Mouse (Mus musculus): ENCODE results near the gene Epdr1. TPM values are rescaled to one million over a fixed set of nuclear protein-coding genes. Genes with fewer than 3 reads are reported as not detected.

Gene Epdr1
- polyA plus RNA-seq, 1 experiment: 5.0 TPM

GRCm38 (mm10) chr13:19640203-19640851, 20.6 kb upstream of the Epdr1 start:
- Histone ChIP-seq H3K36me3 (ENCODE audit: control insufficient read depth, insufficient read depth, low read length) (no peaks in the 10 kb centered on the region), H3K27ac (ENCODE audit: control insufficient read depth, insufficient read depth, low read length) (no peak overlapping the region), H3K4me3 (ENCODE audit: control insufficient read depth, insufficient read depth, low read length) (no peak overlapping the region), H3K4me1 (replicated peaks; ENCODE audit: control insufficient read depth, insufficient read depth, low read length) (no peaks in the 10 kb centered on the region), H3K27me3 (ENCODE audit: control insufficient read depth, insufficient read depth, low read length) (no peaks in the 10 kb centered on the region)
- 77% methylated on average over 2 of the region's 2 CpGs for WGBS
- DNase-seq: no peak
- TF ChIP-seq POLR2A (IDR thresholded peaks at IDR 0.05; ENCODE audit: control insufficient read depth, extremely low read depth, insufficient read depth, low read length, poor library complexity) (no peak), CTCF (IDR thresholded peaks at IDR 0.05; ENCODE audit: borderline replicate concordance, control insufficient read depth, extremely low read depth, insufficient read depth, low read length, poor library complexity) (no peak)

DNA sequence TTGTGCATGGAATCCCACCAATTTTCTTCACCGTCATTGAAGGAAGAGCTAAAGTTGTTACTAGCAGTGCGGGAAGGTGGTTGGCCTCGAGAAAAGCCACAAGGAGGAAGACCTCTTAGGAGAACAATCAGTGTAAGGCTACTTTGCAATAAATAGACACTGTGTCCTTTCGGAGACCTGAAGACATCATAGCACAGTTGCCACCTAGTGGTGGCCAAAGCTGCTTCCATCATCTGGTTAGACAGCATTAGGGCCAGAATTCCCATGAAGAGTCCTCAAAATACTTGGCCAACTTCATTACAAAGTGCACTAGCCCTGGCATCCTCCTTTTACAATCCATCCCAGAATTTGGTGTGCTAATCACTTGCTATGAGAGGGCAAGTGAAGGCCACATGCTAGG, 16.4 kb upstream of the Epdr1 start:
- DNase-seq: no peak
- no peak overlapping the region for H3K27ac ChIP-seq (ENCODE audit: control insufficient read depth, insufficient read depth, low read length)
- H3K4me1 ChIP-seq (replicated peaks; ENCODE audit: control insufficient read depth, insufficient read depth, low read length): no peaks in the 10 kb centered on the region
- no peak for TF ChIP-seq CTCF (IDR thresholded peaks at IDR 0.05; ENCODE audit: borderline replicate concordance, control insufficient read depth, extremely low read depth, insufficient read depth, low read length, poor library complexity)
- TF ChIP-seq POLR2A (IDR thresholded peaks at IDR 0.05; ENCODE audit: control insufficient read depth, extremely low read depth, insufficient read depth, low read length, poor library complexity): no peak
- H3K27me3 ChIP-seq (ENCODE audit: control insufficient read depth, insufficient read depth, low read length): no peaks in the 10 kb centered on the region
- 48% methylated on average over 4 of the region's 4 CpGs for WGBS
- H3K4me3 ChIP-seq (ENCODE audit: control insufficient read depth, insufficient read depth, low read length): no peak overlapping the region
- no peaks in the 10 kb centered on the region for H3K36me3 ChIP-seq (ENCODE audit: control insufficient read depth, insufficient read depth, low read length)

- H3K4me1 ChIP-seq (replicated peaks; ENCODE audit: control insufficient read depth, insufficient read depth, low read length): no peaks in the 10 kb centered on the region
- no peak for TF ChIP-seq POLR2A (IDR thresholded peaks at IDR 0.05; ENCODE audit: control insufficient read depth, extremely low read depth, insufficient read depth, low read length, poor library complexity)
- TF ChIP-seq CTCF (IDR thresholded peaks at IDR 0.05; ENCODE audit: borderline replicate concordance, control insufficient read depth, extremely low read depth, insufficient read depth, low read length, poor library complexity): no peak
- no peaks in the 10 kb centered on the region for H3K36me3 ChIP-seq (ENCODE audit: control insufficient read depth, insufficient read depth, low read length)
- H3K4me3 ChIP-seq (ENCODE audit: control insufficient read depth, insufficient read depth, low read length): no peak overlapping the region
- DNase-seq: no peak
- no peak overlapping the region for H3K27ac ChIP-seq (ENCODE audit: control insufficient read depth, insufficient read depth, low read length)
- WGBS: 96% methylated on average over 5 of the region's 5 CpGs
- H3K27me3 ChIP-seq (ENCODE audit: control insufficient read depth, insufficient read depth, low read length): no peaks in the 10 kb centered on the region
Measured at GRCm38 (mm10) chr13:19630768-19631709, 11.3 kb upstream of the Epdr1 start.

- TF ChIP-seq POLR2A (IDR thresholded peaks at IDR 0.05; ENCODE audit: control insufficient read depth, extremely low read depth, insufficient read depth, low read length, poor library complexity): no peak
- H3K27me3 ChIP-seq (ENCODE audit: control insufficient read depth, insufficient read depth, low read length): no peaks in the 10 kb centered on the region
- H3K36me3 ChIP-seq (ENCODE audit: control insufficient read depth, insufficient read depth, low read length): no peaks in the 10 kb centered on the region
- no peak overlapping the region for H3K4me3 ChIP-seq (ENCODE audit: control insufficient read depth, insufficient read depth, low read length)
- 86% methylated on average over 1 of the region's 1 CpGs for WGBS
- no peak for DNase-seq
- H3K4me1 ChIP-seq (replicated peaks; ENCODE audit: control insufficient read depth, insufficient read depth, low read length): no peaks in the 10 kb centered on the region
- H3K27ac ChIP-seq (ENCODE audit: control insufficient read depth, insufficient read depth, low read length): no peak overlapping the region
Measured at GRCm38 (mm10) chr13:19626473-19626872, 6.7 kb upstream of the Epdr1 start.

DNA sequence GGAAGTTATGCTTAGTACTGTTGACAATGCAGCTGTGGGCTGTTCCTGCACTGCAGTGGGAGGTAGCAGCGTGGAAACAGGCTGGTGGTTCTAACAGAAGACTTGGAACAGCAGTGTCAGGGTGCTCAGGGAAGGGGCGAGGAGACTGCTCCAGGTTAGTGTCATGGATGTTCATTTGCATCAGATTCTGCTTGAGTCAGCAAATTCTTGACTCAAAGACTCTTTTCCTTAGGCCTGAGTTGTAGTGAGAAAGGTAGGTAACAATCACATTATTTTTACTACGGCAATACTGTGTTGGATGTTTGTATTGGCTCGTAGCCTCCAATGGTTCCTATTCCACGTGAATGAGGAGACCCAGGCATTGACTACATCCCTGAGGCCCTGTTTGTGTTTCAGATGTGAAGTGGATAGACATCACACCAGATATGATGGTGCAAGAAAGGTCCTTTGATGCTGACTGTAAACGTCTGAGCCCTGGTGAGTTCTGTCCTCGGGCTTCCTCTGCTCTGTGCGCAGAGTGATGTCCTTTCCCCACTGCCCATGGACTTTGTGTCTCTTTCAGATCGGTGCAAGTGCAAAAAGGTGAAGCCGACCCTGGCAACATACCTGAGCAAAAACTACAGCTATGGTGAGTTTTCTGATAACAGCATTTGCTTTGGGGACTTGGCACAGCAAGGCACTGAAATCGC, 5.0 kb upstream of the Epdr1 start:
- Histone ChIP-seq H3K36me3 (ENCODE audit: control insufficient read depth, insufficient read depth, low read length) (no peaks in the 10 kb centered on the region), H3K4me3 (ENCODE audit: control insufficient read depth, insufficient read depth, low read length) (no peak overlapping the region), H3K4me1 (replicated peaks; ENCODE audit: control insufficient read depth, insufficient read depth, low read length) (no peaks in the 10 kb centered on the region), H3K27me3 (ENCODE audit: control insufficient read depth, insufficient read depth, low read length) (no peaks in the 10 kb centered on the region; the same call in 1 of the 2 replicates), H3K27ac (ENCODE audit: control insufficient read depth, insufficient read depth, low read length) (no peak overlapping the region)
- DNase-seq: no peak
- WGBS: 89% methylated on average over 11 of the region's 11 CpGs
- TF ChIP-seq POLR2A (IDR thresholded peaks at IDR 0.05; ENCODE audit: control insufficient read depth, extremely low read depth, insufficient read depth, low read length, poor library complexity): no peak
- no peak for TF ChIP-seq CTCF (IDR thresholded peaks at IDR 0.05; ENCODE audit: borderline replicate concordance, control insufficient read depth, extremely low read depth, insufficient read depth, low read length, poor library complexity)

DNA sequence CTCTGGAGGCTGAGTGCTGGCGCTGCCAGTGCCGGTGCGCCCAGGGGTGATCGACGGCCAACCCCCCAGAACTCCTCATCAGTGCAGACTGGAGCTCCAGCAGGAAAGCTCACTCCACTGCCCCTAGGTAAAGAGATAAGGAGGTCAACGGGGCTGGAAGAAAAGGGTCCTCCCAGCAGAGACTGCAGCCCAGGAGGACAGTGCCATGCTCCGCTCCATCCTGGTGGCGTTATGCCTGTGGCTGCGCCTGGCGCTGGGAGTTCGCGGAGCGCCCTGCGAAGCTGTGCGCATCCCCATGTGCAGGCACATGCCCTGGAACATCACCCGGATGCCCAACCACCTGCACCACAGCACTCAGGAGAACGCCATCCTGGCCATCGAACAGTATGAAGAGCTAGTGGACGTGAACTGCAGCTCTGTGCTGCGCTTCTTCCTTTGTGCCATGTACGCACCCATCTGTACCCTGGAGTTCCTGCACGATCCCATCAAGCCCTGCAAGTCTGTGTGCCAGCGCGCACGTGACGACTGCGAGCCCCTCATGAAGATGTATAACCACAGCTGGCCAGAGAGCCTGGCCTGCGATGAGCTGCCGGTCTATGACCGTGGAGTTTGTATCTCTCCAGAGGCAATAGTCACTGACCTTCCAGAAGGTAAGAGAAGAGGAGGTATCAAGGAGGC, 3.6 kb upstream of the Epdr1 start:
- H3K4me1 ChIP-seq (replicated peaks; ENCODE audit: control insufficient read depth, insufficient read depth, low read length): no peaks in the 10 kb centered on the region; the same call in 1 of the 2 replicates
- WGBS: 42% methylated on average over 30 of the region's 30 CpGs
- H3K27ac ChIP-seq (ENCODE audit: control insufficient read depth, insufficient read depth, low read length): no peak overlapping the region
- no peak overlapping the region for H3K4me3 ChIP-seq (ENCODE audit: control insufficient read depth, insufficient read depth, low read length)
- H3K36me3 ChIP-seq (ENCODE audit: control insufficient read depth, insufficient read depth, low read length): no peaks in the 10 kb centered on the region
- no peak for TF ChIP-seq CTCF (IDR thresholded peaks at IDR 0.05; ENCODE audit: borderline replicate concordance, control insufficient read depth, extremely low read depth, insufficient read depth, low read length, poor library complexity)
- TF ChIP-seq POLR2A (IDR thresholded peaks at IDR 0.05; ENCODE audit: control insufficient read depth, extremely low read depth, insufficient read depth, low read length, poor library complexity): no peak
- DNase-seq: no peak
- H3K27me3 ChIP-seq (ENCODE audit: control insufficient read depth, insufficient read depth, low read length): no peaks in the 10 kb centered on the region; the same call in 1 of the 2 replicates
